Mouse (Mus musculus): ENCODE data around the gene 1810013L24Rik.

DNA sequence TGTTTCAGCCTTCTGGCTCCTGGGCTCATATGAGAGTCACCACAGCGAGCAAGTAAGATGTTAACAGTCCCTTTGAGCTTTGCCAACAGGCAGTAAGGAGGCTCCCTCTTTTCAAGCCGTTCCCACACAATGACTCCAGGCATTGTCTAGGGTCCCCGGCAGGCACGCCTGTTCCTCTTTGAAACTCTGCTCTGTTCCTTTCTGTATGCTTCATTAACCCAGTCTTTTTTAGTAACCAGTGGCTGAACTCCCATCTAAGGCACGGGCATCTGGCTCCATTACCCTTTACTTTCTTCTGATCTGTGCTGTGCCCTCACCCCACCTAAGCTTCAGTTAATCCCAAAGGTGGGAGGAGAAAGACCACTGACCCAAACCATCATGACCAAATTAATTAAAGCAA is 50.2 kb downstream of the 1810013L24Rik start:
- TF ChIP-seq MAZ (IDR thresholded peaks at IDR 0.05; ENCODE audit: low read depth, low read length) (no peak), POLR2AphosphoS2 (IDR thresholded peaks at IDR 0.05; ENCODE audit: low read depth, low read length) (no peak), POLR2A (IDR thresholded peaks at IDR 0.05; ENCODE audit: low read depth, low read length) (no peak), CTCF (conservative IDR thresholded peaks at IDR 0.05 in 1 of 2, IDR thresholded peaks at IDR 0.05 in 1 of 2; ENCODE audit: low read depth in 2 of 2, low read length in 2 of 2) (no peak), TCF12 (IDR thresholded peaks at IDR 0.05; ENCODE audit: low read depth, low read length) (no peak)
